Mouse (Mus musculus): Measurements from ENCODE around the gene Carmil1.

DNA sequence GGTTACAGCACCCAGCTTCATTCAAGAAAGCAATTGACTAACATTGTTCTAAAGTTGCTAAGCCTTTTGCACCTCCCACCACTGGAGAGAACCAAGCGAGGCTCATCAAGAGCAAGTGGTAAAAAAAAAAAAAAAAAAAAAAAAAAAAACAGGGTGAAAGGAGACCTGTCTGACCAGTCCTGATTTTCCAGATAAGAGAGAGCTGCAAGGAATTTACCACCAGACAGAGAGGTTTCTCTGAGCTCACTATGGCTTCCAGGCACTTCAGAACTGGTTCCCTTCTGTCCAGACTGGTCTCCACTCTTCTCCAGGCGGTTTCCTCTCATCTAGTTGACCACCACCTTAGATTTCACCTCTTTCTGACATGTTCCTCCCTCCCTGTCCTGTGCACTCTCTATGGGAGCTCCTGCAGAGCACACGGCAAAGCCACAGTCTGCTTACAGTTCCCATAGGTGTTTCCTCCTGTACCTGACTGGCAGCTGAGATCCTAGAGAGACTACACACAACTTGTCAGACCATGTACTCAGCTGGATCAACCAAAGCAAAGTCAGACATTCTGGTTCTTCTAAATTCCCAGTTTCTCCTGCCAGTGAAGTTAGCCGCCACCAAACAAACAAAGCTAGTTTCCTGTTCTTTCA, 7.7 kb downstream of the Carmil1 start:
- TF ChIP-seq POLR2A (IDR thresholded peaks at IDR 0.05; ENCODE audit: insufficient read length, low read depth) = no peak
- no peak for TF ChIP-seq SRF (IDR thresholded peaks at IDR 0.05; ENCODE audit: control insufficient read depth, insufficient read length, low read depth)
- no peak for TF ChIP-seq POLR2AphosphoS2 (IDR thresholded peaks at IDR 0.05; ENCODE audit: insufficient read length, low read depth)
- no peak for TF ChIP-seq MAX (IDR thresholded peaks at IDR 0.05; ENCODE audit: low read depth)
- TF ChIP-seq CEBPB (IDR thresholded peaks at IDR 0.05; ENCODE audit: insufficient read depth, poor library complexity, severe bottlenecking) = no peak
- TF ChIP-seq USF1 (IDR thresholded peaks at IDR 0.05; ENCODE audit: low read depth) = no peak
- no peak for TF ChIP-seq MYOD1 (IDR thresholded peaks at IDR 0.05; ENCODE audit: control insufficient read depth in 1 of 3, insufficient read length in 2 of 3, low read depth in 2 of 3)
- TF ChIP-seq E2F4 (IDR thresholded peaks at IDR 0.05; ENCODE audit: insufficient read depth) = no peak
- no peak for TF ChIP-seq REST (IDR thresholded peaks at IDR 0.05; ENCODE audit: insufficient read depth, insufficient read length)
- TF ChIP-seq TCF12 (IDR thresholded peaks at IDR 0.05; ENCODE audit: insufficient read depth, poor library complexity, severe bottlenecking) = no peak
- TF ChIP-seq TCF3 (IDR thresholded peaks at IDR 0.05; ENCODE audit: insufficient read length, low read depth) = no peak
- no peak for TF ChIP-seq MYOG (IDR thresholded peaks at IDR 0.05; ENCODE audit: control insufficient read depth in 1 of 3, insufficient read depth in 1 of 3, insufficient read length in 2 of 3, low read depth in 2 of 3)

Data from myocyte (in vitro differentiated cells).